ENCODE assay signal across 8 mouse cellular contexts in the genomic region with DNA sequence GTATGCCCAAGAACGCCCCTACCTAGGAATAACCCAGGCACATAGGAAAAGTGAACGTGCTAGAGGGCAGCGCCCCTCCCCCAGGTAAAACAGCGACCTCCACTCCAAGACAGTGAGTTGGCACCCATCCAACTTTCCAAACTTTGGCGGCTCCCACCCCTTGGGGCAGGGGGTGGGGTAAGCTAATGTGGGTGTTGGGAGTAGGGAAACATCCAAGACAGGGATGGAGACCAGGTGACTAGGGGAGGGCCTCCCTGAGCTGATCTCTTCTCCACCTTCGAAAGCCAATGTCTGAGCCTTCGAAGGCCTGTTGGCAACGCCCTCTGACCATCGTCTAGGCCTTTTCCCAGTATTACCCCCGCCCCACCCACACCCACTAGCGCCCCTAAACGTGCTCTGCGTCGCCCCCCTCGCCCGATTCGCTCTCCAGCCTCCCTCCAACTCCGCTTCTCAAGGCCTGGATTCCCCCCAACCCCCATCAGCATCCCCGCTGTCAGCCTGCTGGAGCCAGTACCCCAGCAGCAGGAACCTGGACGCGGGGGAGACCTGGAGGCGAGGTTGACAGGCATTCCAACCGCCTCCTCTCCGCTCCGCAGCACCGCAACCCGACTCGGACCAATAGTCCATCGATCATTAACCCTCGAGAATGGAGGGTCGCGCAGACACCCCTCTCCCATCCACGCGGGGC. TPM values are rescaled to one million over a fixed set of nuclear protein-coding genes. Genes with fewer than 3 reads are reported as not detected.
DNase-seq lines count a peak whose midpoint lies in the region; ATAC-seq lines count a peak whose summit lies in the region.

No protein-coding gene starts in this region.

- peaks cover 6% of the 10 kb centered on the region; the same call in 1 of the 2 replicates for H3K36me3 ChIP-seq in kidney, embryonic 16.5 days (ENCODE audit: insufficient read depth, low read length)
- H3K36me3 ChIP-seq in heart, embryonic 14.5 days (ENCODE audit: control insufficient read depth, insufficient read depth, low read length) = no peaks in the 10 kb centered on the region
- H3K36me3 ChIP-seq in neural tube, embryonic 15.5 days = peaks cover 18% of the 10 kb centered on the region

- H3K9ac ChIP-seq in kidney, embryonic 16.5 days (replicated peaks; ENCODE audit: low read length) = peak overlapping the region; percentile 88
- peak overlapping the region; percentile 86 for H3K9ac ChIP-seq in heart, embryonic 14.5 days (ENCODE audit: low read length)
- H3K9ac ChIP-seq in neural tube, embryonic 15.5 days (replicated peaks) = peak overlapping the region; percentile 99

- peak overlapping the region; percentile 83 for H3K4me3 ChIP-seq in kidney, embryonic 16.5 days (ENCODE audit: low read length)
- peak overlapping the region; percentile 77 to 79 for H3K4me3 ChIP-seq in heart, embryonic 14.5 days (ENCODE audit: control insufficient read depth in 1 of 2, insufficient read depth in 1 of 2, low read depth in 1 of 2, low read length in 2 of 2)
- H3K4me3 ChIP-seq in neural tube, embryonic 15.5 days (replicated peaks) = peak overlapping the region; percentile 97

- no peaks in the 10 kb centered on the region for H3K9me3 ChIP-seq in kidney, embryonic 16.5 days (ENCODE audit: low read length)
- H3K9me3 ChIP-seq in heart, embryonic 14.5 days (ENCODE audit: control insufficient read depth, low read length) = no peaks in the 10 kb centered on the region
- no peaks in the 10 kb centered on the region for H3K9me3 ChIP-seq in neural tube, embryonic 15.5 days (replicated peaks)

- no peak for DNase-seq in kidney, adult 8-10 months
- DNase-seq in ES-CJ7 (ENCODE audit: low read depth, low spot score) = peak; percentile 76
- DNase-seq in cerebellum, adult 18-20 months = peak; percentile 55 to 57
- DNase-seq in liver = peak; percentile 33
- DNase-seq in urinary bladder, postnatal 4 days (ENCODE audit: low spot score in 2 of 2) = no peak

- no peaks in the 10 kb centered on the region for H3K27me3 ChIP-seq in kidney, embryonic 16.5 days (ENCODE audit: insufficient read depth, low read length)
- no peaks in the 10 kb centered on the region for H3K27me3 ChIP-seq in heart, embryonic 14.5 days (ENCODE audit: control insufficient read depth, insufficient read depth, low read length)
- H3K27me3 ChIP-seq in neural tube, embryonic 15.5 days (replicated peaks) = no peaks in the 10 kb centered on the region

- peak overlapping the region; percentile 85 for H3K4me2 ChIP-seq in kidney, embryonic 16.5 days (replicated peaks; ENCODE audit: low read depth, low read length)
- H3K4me2 ChIP-seq in heart, embryonic 14.5 days (ENCODE audit: low read length) = peak overlapping the region; percentile 100
- H3K4me2 ChIP-seq in neural tube, embryonic 15.5 days = peak overlapping the region; percentile 70

- H3K4me1 ChIP-seq in kidney, embryonic 16.5 days (ENCODE audit: insufficient read depth, low read length) = peaks cover 48% of the 10 kb centered on the region
- H3K4me1 ChIP-seq in heart, embryonic 14.5 days (ENCODE audit: control insufficient read depth in 2 of 2, insufficient read depth in 2 of 2, low read length in 2 of 2) = peaks cover 13 to 20% of the 10 kb centered on the region in 2 experiments
- H3K4me1 ChIP-seq in neural tube, embryonic 15.5 days = peaks cover 55% of the 10 kb centered on the region

- peak; percentile 16; the same call in 1 of the 2 replicates for ATAC-seq in kidney, embryonic 16.5 days (ENCODE audit: low FRiP score, low TSS enrichment)
- ATAC-seq in heart, embryonic 14.5 days (ENCODE audit: insufficient number of reproducible peaks, insufficient read depth, low FRiP score, low read depth) = 0 out of 2 replicates have a peak, but pooled peaks have one; percentile 13
- ATAC-seq in neural tube, embryonic 15.5 days (ENCODE audit: low FRiP score) = peak; percentile 26

- peak overlapping the region; percentile 97 for H3K27ac ChIP-seq in kidney, embryonic 16.5 days (ENCODE audit: low read length)
- H3K27ac ChIP-seq in heart, embryonic 14.5 days (replicated peaks in 1 of 2; ENCODE audit: control insufficient read depth in 1 of 2, insufficient read depth in 1 of 2, low read depth in 2 of 2, low read length in 2 of 2) = peak overlapping the region in 1 of 2 experiments; percentile 77; a peak in 1 of 4 replicates
- peak overlapping the region; percentile 97 for H3K27ac ChIP-seq in neural tube, embryonic 15.5 days (replicated peaks)

- 2% methylated on average over 34 of the region's 34 CpGs for WGBS in kidney, embryonic 16.5 days
- 4% methylated on average over 34 of the region's 34 CpGs for WGBS in heart, embryonic 14.5 days
- 3% methylated on average over 33 of the region's 34 CpGs for WGBS in neural tube, embryonic 15.5 days

RNA-seq across cellular contexts. Expression of a gene that starts 1.1 kb away (rescaled TPM):
- polyA plus RNA-seq in kidney, embryonic 16.5 days (2015; fragmentation: Nextera tagmentation; extraction: Ambion mirVana) = 12.8 TPM in 2 replicates
- 7.1 and 7.9 TPM in 2 replicates for polyA plus RNA-seq in heart, embryonic 14.5 days (2014; fragmentation: Nextera tagmentation; extraction: Ambion mirVana)
- polyA plus RNA-seq in neural tube, embryonic 15.5 days (2015; fragmentation: Nextera tagmentation; extraction: Ambion mirVana) = 50.9 and 63.0 TPM in 2 replicates

RNA-seq across cellular contexts. Expression of a gene that starts 4.8 kb away (rescaled TPM):
- 950 and 1,086 TPM in 2 replicates for polyA plus RNA-seq in kidney, embryonic 16.5 days (2015; fragmentation: Nextera tagmentation; extraction: Ambion mirVana)
- 721 and 767 TPM in 2 replicates for polyA plus RNA-seq in heart, embryonic 14.5 days (2014; fragmentation: Nextera tagmentation; extraction: Ambion mirVana)
- polyA plus RNA-seq in neural tube, embryonic 15.5 days (2015; fragmentation: Nextera tagmentation; extraction: Ambion mirVana) = 655 and 750 TPM in 2 replicates

RNA-seq across cellular contexts. Expression of a gene that starts 25.7 kb away (rescaled TPM):
- 7.3 and 7.4 TPM in 2 replicates for polyA plus RNA-seq in kidney, embryonic 16.5 days (2015; fragmentation: Nextera tagmentation; extraction: Ambion mirVana)
- polyA plus RNA-seq in heart, embryonic 14.5 days (2014; fragmentation: Nextera tagmentation; extraction: Ambion mirVana) = 3.2 and 4.0 TPM in 2 replicates
- polyA plus RNA-seq in neural tube, embryonic 15.5 days (2015; fragmentation: Nextera tagmentation; extraction: Ambion mirVana) = 11.8 and 14.0 TPM in 2 replicates

RNA-seq across cellular contexts. Expression of a gene that starts 31.6 kb away (rescaled TPM):
- 3.3 and 4.0 TPM in 2 replicates for polyA plus RNA-seq in kidney, embryonic 16.5 days (2015; fragmentation: Nextera tagmentation; extraction: Ambion mirVana)
- polyA plus RNA-seq in heart, embryonic 14.5 days (2014; fragmentation: Nextera tagmentation; extraction: Ambion mirVana) = 0.59 and 0.78 TPM in 2 replicates
- polyA plus RNA-seq in neural tube, embryonic 15.5 days (2015; fragmentation: Nextera tagmentation; extraction: Ambion mirVana) = 15.8 and 18.2 TPM in 2 replicates

RNA-seq across cellular contexts. Expression of a gene that starts 35.5 kb away (rescaled TPM):
- polyA plus RNA-seq in kidney, embryonic 16.5 days (2015; fragmentation: Nextera tagmentation; extraction: Ambion mirVana) = 1.8 and 2.3 TPM in 2 replicates
- 0.43 and 0.66 TPM in 2 replicates for polyA plus RNA-seq in heart, embryonic 14.5 days (2014; fragmentation: Nextera tagmentation; extraction: Ambion mirVana)
- 1.1 and 1.8 TPM in 2 replicates for polyA plus RNA-seq in neural tube, embryonic 15.5 days (2015; fragmentation: Nextera tagmentation; extraction: Ambion mirVana)

Comparison
In these comparisons a context has a peak if more than half of its experiments do, and no peak if none do; other contexts are left out.
1. DNase-seq: peak in ES-CJ7 (single experiment), cerebellum, adult 18-20 months (2 of 2) and liver (single experiment); none in kidney, adult 8-10 months (0 of 2) and urinary bladder, postnatal 4 days (0 of 2).
2. Peak in every context shown above with its lines, with median percentiles within 50 percentile points of each other: ATAC-seq, H3K4me2 ChIP-seq, H3K4me3 ChIP-seq and H3K9ac ChIP-seq.